Mouse (Mus musculus) myocyte (in vitro differentiated cells): ENCODE measurements around the gene Tspyl3. TPM values are rescaled to one million over a fixed set of nuclear protein-coding genes. Genes with fewer than 3 reads are reported as not detected.
A peak's percentile ranks its signal among the peaks of the same experiment; 100 is the strongest.

Experiments used
- H3K27me3 ChIP-seq: one replicate; pipeline ENCODE4 v1.6.1; 2011; ENCODE audit not compliant: control insufficient read depth, insufficient read depth, insufficient read length
- H3K36me3 ChIP-seq: one replicate; pipeline ENCODE4 v1.6.1; 2011; ENCODE audit not compliant: control insufficient read depth, insufficient read depth
- H3K4me2 ChIP-seq: one replicate; pipeline ENCODE4 v1.6.1; 2011; ENCODE audit warnings: low read depth, control low read depth
- H3K4me3 ChIP-seq: one replicate; pipeline ENCODE4 v1.5.1; 2011; ENCODE audit warnings: mild to moderate bottlenecking, control low read depth, moderate library complexity
- H3K79me2 ChIP-seq: one replicate; pipeline ENCODE4 v1.6.1; 2011; ENCODE audit not compliant: control insufficient read depth, insufficient read depth
- H3ac ChIP-seq: one replicate; pipeline ENCODE4 v1.6.1; 2011; ENCODE audit not compliant: control insufficient read depth, insufficient read length
- CEBPB ChIP-seq: IDR thresholded peaks from 2 replicates; pipeline ENCODE4 v1.6.1; 2011; ENCODE audit warnings: mild to moderate bottlenecking, moderate library complexity; ENCODE audit not compliant: poor library complexity, insufficient read depth, severe bottlenecking
- E2F4 ChIP-seq: IDR thresholded peaks from one replicate; pipeline ENCODE4 v1.6.1; 2011; ENCODE audit warnings: mild to moderate bottlenecking, control low read depth, moderate library complexity; ENCODE audit not compliant: insufficient read depth
- MAX ChIP-seq: IDR thresholded peaks from one replicate; pipeline ENCODE4 v1.6.1; 2011; ENCODE audit warnings: low read depth, mild to moderate bottlenecking, control low read depth
- MYOD1 ChIP-seq, 3 experiments: IDR thresholded peaks; one replicate each; pipeline ENCODE4 v1.6.1; 2011; ENCODE audit warnings: control low read depth in 2 of 3, low read depth in 2 of 3, mild to moderate bottlenecking in 2 of 3, moderate library complexity in 1 of 3; ENCODE audit not compliant: insufficient read length in 2 of 3, control insufficient read depth in 1 of 3
- MYOG ChIP-seq, 3 experiments: IDR thresholded peaks; one replicate each; pipeline ENCODE4 v1.6.1; 2011; ENCODE audit warnings: control low read depth in 2 of 3, low read depth in 2 of 3, mild to moderate bottlenecking in 2 of 3; ENCODE audit not compliant: insufficient read length in 2 of 3, control insufficient read depth in 1 of 3, insufficient read depth in 1 of 3
- POLR2A ChIP-seq: IDR thresholded peaks from one replicate; pipeline ENCODE4 v1.6.1; 2011; ENCODE audit warnings: low read depth, mild to moderate bottlenecking, control low read depth, moderate library complexity; ENCODE audit not compliant: insufficient read length
- POLR2AphosphoS2 ChIP-seq: IDR thresholded peaks from one replicate; pipeline ENCODE4 v1.6.1; 2011; ENCODE audit warnings: low read depth, control low read depth; ENCODE audit not compliant: insufficient read length
- REST ChIP-seq: IDR thresholded peaks from one replicate; pipeline ENCODE4 v1.6.1; 2011; ENCODE audit warnings: mild to moderate bottlenecking, control low read depth, moderate library complexity; ENCODE audit not compliant: insufficient read depth, insufficient read length
- SRF ChIP-seq: IDR thresholded peaks from one replicate; pipeline ENCODE4 v1.6.1; 2011; ENCODE audit warnings: low read depth; ENCODE audit not compliant: control insufficient read depth, insufficient read length
- TCF12 ChIP-seq: IDR thresholded peaks from one replicate; pipeline ENCODE4 v1.6.1; 2011; ENCODE audit warnings: mild to moderate bottlenecking, control low read depth; ENCODE audit not compliant: poor library complexity, insufficient read depth, severe bottlenecking
- TCF3 ChIP-seq: IDR thresholded peaks from one replicate; pipeline ENCODE4 v1.6.1; 2011; ENCODE audit warnings: low read depth, control low read depth; ENCODE audit not compliant: insufficient read length
- USF1 ChIP-seq: IDR thresholded peaks from one replicate; pipeline ENCODE4 v1.6.1; 2011; ENCODE audit warnings: low read depth, mild to moderate bottlenecking, control low read depth, moderate library complexity
- polyA plus RNA-seq: library from polyadenylated mRNA; unstranded; fragments of >200 nt; fragmentation: generic; extraction: Trizol; gene quantifications from one replicate; pipeline ENCODE4 v1.2.1, GENCODE M21; 2012; ENCODE audit warnings: missing spikeins

Tspyl3 gene
- polyA plus RNA-seq, 1 experiment, result 0.12 TPM

DNA sequence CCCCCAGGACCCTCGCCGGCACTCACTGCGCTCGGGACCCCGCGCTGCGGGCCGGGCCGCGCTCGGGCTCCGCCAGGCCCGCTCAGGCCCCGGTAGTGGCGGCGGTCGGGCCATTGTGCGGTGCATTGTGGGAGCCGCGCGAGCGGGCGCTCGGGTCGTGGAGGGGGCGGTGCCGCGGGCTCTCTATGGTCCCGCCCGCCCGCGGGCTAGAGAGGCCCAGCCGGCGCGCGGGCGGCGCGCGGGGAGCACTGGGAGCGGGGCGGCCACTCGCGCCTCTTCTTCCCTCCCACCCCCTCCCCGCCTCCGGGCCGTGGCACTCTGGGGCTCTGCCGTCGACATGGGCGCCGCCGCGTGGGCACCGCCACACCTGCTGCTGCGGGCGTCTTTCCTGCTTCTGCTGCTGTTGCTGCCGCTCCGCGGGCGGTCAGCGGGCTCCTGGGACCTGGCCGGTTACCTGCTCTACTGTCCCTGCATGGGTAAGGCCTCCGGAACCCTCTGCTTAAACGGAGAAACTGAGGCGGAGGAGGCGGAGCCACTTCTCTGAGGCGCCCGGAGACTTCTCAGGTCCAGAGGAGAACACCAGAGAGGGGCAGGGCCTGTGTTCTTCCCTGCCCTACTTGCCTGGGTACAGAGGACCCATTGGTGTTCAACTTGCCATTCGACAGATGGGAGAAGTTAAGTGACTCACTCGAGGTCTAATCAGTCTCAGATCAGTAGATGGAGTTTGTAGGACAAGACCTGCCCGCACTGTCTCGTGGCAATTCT, 16.2 kb upstream of the Tspyl3 start, which contains the start of the genes Plagl2 and Pofut1:
TSS of gene Plagl2 (minus strand) at position 177 of the 765 bp plus-strand sequence.
TSS of gene Pofut1 (plus strand) at position 284 of the 765 bp plus-strand sequence.
- Histone ChIP-seq H3K27me3 (no peaks in the 10 kb centered on the region), H3K79me2 (peaks cover 47% of the 10 kb centered on the region), H3K4me2 (peak within 1 kb of the TSS; percentile 96), H3ac (peak within 1 kb of the TSS; percentile 76), H3K36me3 (peaks cover 6% of the 10 kb centered on the region), H3K4me3 (peak within 1 kb of the TSS; percentile 97)
- peak; percentile 57 for TF ChIP-seq E2F4
- peak in 2 of 3 experiments; percentile 66 to 89 for TF ChIP-seq MYOD1 (IDR thresholded peaks at IDR 0.05; ENCODE audit: control insufficient read depth in 1 of 3, insufficient read length in 2 of 3, low read depth in 2 of 3)
- peak; percentile 61 for TF ChIP-seq POLR2A
- no peak for TF ChIP-seq CEBPB
- TF ChIP-seq SRF, result no peak
- TF ChIP-seq USF1, result no peak
- peak in 2 of 3 experiments; percentile 65 to 74 for TF ChIP-seq MYOG (IDR thresholded peaks at IDR 0.05; ENCODE audit: control insufficient read depth in 1 of 3, insufficient read depth in 1 of 3, insufficient read length in 2 of 3, low read depth in 2 of 3)
- TF ChIP-seq POLR2AphosphoS2, result peak; percentile 33
- no peak for TF ChIP-seq TCF3

DNA sequence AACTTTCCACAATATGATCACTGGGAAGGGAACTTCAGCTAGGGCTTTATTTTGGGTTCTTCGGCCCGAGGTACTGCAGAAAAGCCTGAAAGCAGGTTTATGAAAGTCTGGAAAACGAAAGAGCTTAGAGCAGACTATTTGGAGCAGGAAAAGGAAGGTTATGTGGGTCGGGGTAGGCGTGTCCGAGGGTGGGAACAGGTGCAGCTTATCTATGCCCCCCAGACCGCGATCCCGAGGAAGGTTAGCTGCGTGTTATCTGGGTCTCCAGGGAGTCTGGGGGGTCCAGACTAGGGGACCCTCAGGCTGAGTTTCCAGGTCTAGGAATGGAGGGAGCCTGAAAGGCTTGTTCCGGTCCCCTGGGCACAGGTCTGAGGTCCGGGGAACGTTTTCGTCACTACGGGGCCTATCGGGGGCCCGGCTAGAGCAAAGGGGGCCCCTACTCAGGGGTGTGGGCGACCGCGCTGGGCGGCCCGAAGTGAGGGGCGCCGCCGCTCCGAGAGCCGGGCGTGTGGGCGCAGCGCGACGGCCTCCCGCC, 15.5 kb upstream of the Tspyl3 start:
- Histone ChIP-seq H3K4me2 (peak overlapping the region; percentile 96), H3K79me2 (peaks cover 53% of the 10 kb centered on the region), H3ac (peak overlapping the region; percentile 76), H3K27me3 (no peaks in the 10 kb centered on the region), H3K4me3 (peak overlapping the region; percentile 97), H3K36me3 (peaks cover 10% of the 10 kb centered on the region)
- TF ChIP-seq E2F4 (no peak), MYOG (IDR thresholded peaks at IDR 0.05; ENCODE audit: control insufficient read depth in 1 of 3, insufficient read depth in 1 of 3, insufficient read length in 2 of 3, low read depth in 2 of 3) (peak in 1 of 3 experiments; percentile 55), TCF3 (no peak), CEBPB (no peak), MYOD1 (IDR thresholded peaks at IDR 0.05; ENCODE audit: control insufficient read depth in 1 of 3, insufficient read length in 2 of 3, low read depth in 2 of 3) (peak in 2 of 3 experiments; percentile 33 to 71)

DNA sequence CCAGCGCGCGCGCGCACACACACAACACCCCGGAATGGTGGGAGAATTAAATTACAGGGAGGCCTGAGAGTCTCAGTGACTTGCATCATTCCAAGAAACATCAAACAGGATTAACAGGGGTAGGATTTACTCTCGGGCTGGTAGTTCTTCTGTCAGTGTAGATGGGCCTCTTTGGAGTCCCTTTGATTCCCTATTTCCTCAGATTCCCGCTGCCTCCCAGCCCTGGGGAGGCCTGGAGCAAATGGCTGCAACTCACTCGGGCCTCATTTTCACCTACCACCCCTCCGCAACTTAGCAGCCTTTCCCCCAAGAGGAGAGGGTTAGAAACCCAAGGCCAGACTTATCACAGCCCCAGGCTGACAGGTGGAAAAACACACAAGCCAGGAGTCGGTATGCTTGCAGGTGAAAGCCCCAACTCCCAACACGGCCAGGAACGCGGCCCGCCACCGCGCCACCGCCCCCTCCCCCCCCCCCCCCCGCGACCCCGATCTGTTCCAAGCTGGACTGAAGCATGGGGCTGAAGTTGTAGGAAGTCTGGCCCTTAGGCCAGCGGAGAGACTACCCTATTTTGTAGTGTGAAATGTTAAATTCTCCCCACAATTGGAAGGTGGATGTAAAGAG, 14.7 kb upstream of the Tspyl3 start:
- H3K79me2 ChIP-seq, result peaks cover 56% of the 10 kb centered on the region
- H3K4me3 ChIP-seq, result peak overlapping the region; percentile 97

DNA sequence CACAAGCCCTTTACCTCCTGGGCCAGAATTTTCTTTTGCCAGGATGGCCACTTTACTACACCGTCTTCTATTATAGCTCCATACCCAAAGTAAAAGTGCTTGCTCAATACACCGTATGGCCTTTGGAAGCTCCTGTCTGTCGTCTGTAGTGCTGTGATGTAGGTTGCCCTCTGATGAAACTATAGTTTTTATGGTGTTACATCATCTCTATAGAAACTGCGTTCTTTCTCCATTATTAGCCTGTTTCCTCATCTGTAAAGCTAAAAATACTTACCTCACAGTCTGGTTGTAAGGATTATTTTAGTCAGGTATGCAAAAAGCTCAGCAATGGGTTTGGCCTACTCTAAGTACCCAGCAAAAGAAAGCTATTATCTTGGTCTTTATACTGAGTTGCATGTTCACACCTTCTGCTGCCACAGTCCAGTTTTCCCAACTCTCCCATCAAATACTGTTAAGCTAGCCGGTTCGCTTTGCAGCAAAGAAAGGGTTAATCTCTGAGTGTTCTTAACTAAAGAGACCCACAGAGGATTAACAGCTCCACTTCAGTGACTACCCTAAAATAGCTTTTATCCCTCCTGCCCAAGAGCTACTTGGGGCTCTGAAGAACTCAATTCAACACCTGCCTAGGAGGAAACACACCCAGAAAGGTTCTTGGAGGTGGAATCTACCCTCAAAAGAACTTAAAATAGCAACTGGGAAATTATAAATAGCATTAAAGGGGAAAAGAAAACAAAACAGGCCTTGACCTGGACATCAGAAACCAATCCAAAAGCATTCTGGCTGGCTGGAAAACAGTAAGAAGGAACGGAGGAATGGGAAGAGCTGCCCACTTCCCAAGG, 14.0 kb upstream of the Tspyl3 start:
- Histone ChIP-seq H3K79me2 (peaks cover 56% of the 10 kb centered on the region), H3K4me3 (peak overlapping the region; percentile 97), H3K27me3 (no peaks in the 10 kb centered on the region)

More for the DNA sequence above, 14.7 kb upstream of the Tspyl3 start:
- Histone ChIP-seq H3K27me3 (no peaks in the 10 kb centered on the region), H3K4me2 (peak overlapping the region; percentile 96), H3K36me3 (peaks cover 18% of the 10 kb centered on the region), H3ac (peak overlapping the region; percentile 76)
- TF ChIP-seq TCF12 (no peak), MYOD1 (IDR thresholded peaks at IDR 0.05; ENCODE audit: control insufficient read depth in 1 of 3, insufficient read length in 2 of 3, low read depth in 2 of 3) (no peak), CEBPB (peak; percentile 16; the same call in 1 of the 2 replicates), POLR2A (no peak), REST (no peak)

More for the DNA sequence above, 14.0 kb upstream of the Tspyl3 start:
- Histone ChIP-seq H3ac (peak overlapping the region; percentile 76), H3K36me3 (peaks cover 22% of the 10 kb centered on the region), H3K4me2 (peak overlapping the region; percentile 96)
- TF ChIP-seq CEBPB (no peak), POLR2AphosphoS2 (no peak), MYOG (IDR thresholded peaks at IDR 0.05; ENCODE audit: control insufficient read depth in 1 of 3, insufficient read depth in 1 of 3, insufficient read length in 2 of 3, low read depth in 2 of 3) (no peak), REST (no peak), E2F4 (no peak), MAX (no peak), TCF12 (no peak), TCF3 (no peak), POLR2A (no peak), SRF (no peak), USF1 (no peak), MYOD1 (IDR thresholded peaks at IDR 0.05; ENCODE audit: control insufficient read depth in 1 of 3, insufficient read length in 2 of 3, low read depth in 2 of 3) (no peak)
